Comparison of ENCODE assay signal across 21 mouse cellular contexts in genomic region chr13:38998958-38999357, GRCm38 (mm10). TPM values are rescaled to one million over a fixed set of nuclear protein-coding genes. Genes with fewer than 3 reads are reported as not detected.
DNase-seq lines count a peak whose midpoint lies in the region; ATAC-seq lines count a peak whose summit lies in the region.
"Had no signal": no experiment of that assay in that cellular context is flagged by ENCODE, and none has a peak within 500 bp of the region (broad histone marks: within the 10 kb centered on the region; RNA-seq: fewer than 3 reads in every experiment).

No protein-coding gene starts in this region.

- no peak overlapping the region for H3K9ac ChIP-seq in midbrain, embryonic 14.5 days (replicated peaks; ENCODE audit: low read length)
- no peak overlapping the region for H3K9ac ChIP-seq in midbrain, embryonic 15.5 days
- H3K9ac ChIP-seq in embryonic facial prominence, embryonic 11.5 days (replicated peaks; ENCODE audit: low read length) = no peak overlapping the region
- H3K9ac ChIP-seq: embryonic facial prominence, embryonic 12.5 days; forebrain, embryonic 12.5 days; hindbrain, embryonic 15.5 days had no signal

- H3K9me3 ChIP-seq in midbrain, embryonic 14.5 days (ENCODE audit: control insufficient read depth, low read length) = no peaks in the 10 kb centered on the region
- H3K9me3 ChIP-seq in midbrain, embryonic 15.5 days = no peaks in the 10 kb centered on the region
- no peaks in the 10 kb centered on the region for H3K9me3 ChIP-seq in embryonic facial prominence, embryonic 11.5 days (replicated peaks; ENCODE audit: control insufficient read depth, low read length)
- H3K9me3 ChIP-seq: embryonic facial prominence, embryonic 12.5 days; forebrain, embryonic 12.5 days; G1E; hindbrain, embryonic 15.5 days had no signal

- no peak overlapping the region for H3K27ac ChIP-seq in midbrain, embryonic 14.5 days (replicated peaks; ENCODE audit: low read depth, low read length)
- H3K27ac ChIP-seq in midbrain, embryonic 15.5 days = no peak overlapping the region
- no peak overlapping the region for H3K27ac ChIP-seq in embryonic facial prominence, embryonic 11.5 days (replicated peaks; ENCODE audit: low read depth, low read length)
- H3K27ac ChIP-seq: embryonic facial prominence, embryonic 12.5 days; forebrain, embryonic 12.5 days; heart, adult 2 months; hindbrain, embryonic 15.5 days had no signal

- no peaks in the 10 kb centered on the region for H3K4me1 ChIP-seq in midbrain, embryonic 14.5 days (ENCODE audit: control insufficient read depth, insufficient read depth, low read length)
- no peaks in the 10 kb centered on the region for H3K4me1 ChIP-seq in midbrain, embryonic 15.5 days
- no peaks in the 10 kb centered on the region for H3K4me1 ChIP-seq in embryonic facial prominence, embryonic 11.5 days (ENCODE audit: control insufficient read depth, insufficient read depth, low read length)
- H3K4me1 ChIP-seq: embryonic facial prominence, embryonic 12.5 days; forebrain, embryonic 12.5 days; hindbrain, embryonic 15.5 days had no signal

- H3K4me2 ChIP-seq in midbrain, embryonic 14.5 days (ENCODE audit: low read length) = no peak overlapping the region
- no peak overlapping the region for H3K4me2 ChIP-seq in midbrain, embryonic 15.5 days
- no peak overlapping the region for H3K4me2 ChIP-seq in embryonic facial prominence, embryonic 11.5 days (ENCODE audit: low read depth, low read length)
- H3K4me2 ChIP-seq: embryonic facial prominence, embryonic 12.5 days; forebrain, embryonic 12.5 days; heart, embryonic 11.5 days; hindbrain, embryonic 15.5 days had no signal

- DNase-seq in midbrain, embryonic 14.5 days = peak; percentile 41
- DNase-seq in ES-CJ7 (ENCODE audit: low read depth, low spot score) (peak; percentile 5), R1 (ENCODE audit: low read depth, low spot score) (peak; percentile 16)
- DNase-seq in embryonic facial prominence, embryonic 11.5 days (ENCODE audit: low spot score) = peak; percentile 40
- DNase-seq in kidney, adult 9 months = no peak
- DNase-seq in layer of hippocampus, adult 9-10 months (ENCODE audit: low spot score) = no peak
- no peak for DNase-seq in cerebellum, adult 11 months
- DNase-seq: adrenal gland, postnatal 14 days; cerebellum, adult 2 months; cerebellum, postnatal 10 days; gastrocnemius, postnatal 14 days; heart, adult 2 months; heart, postnatal 36 days had no signal

- no peak for ATAC-seq in midbrain, embryonic 14.5 days (ENCODE audit: low FRiP score, low TSS enrichment)
- no peak; the same call in 1 of the 2 replicates for ATAC-seq in midbrain, embryonic 15.5 days (replicated peaks)
- no peak for ATAC-seq in embryonic facial prominence, embryonic 11.5 days (replicated peaks; ENCODE audit: insufficient number of reproducible peaks, low FRiP score, low TSS enrichment, low read depth)
- ATAC-seq: activated CD4-positive, CD25-positive, alpha-beta regulatory T cell, adult 4 months; forebrain, embryonic 16.5 days had no signal

- H3K27me3 ChIP-seq in midbrain, embryonic 14.5 days (ENCODE audit: control insufficient read depth, insufficient read depth, low read length) = no peaks in the 10 kb centered on the region
- H3K27me3 ChIP-seq in midbrain, embryonic 15.5 days (replicated peaks) = no peaks in the 10 kb centered on the region
- no peaks in the 10 kb centered on the region for H3K27me3 ChIP-seq in embryonic facial prominence, embryonic 11.5 days (ENCODE audit: control insufficient read depth, insufficient read depth, low read length)
- H3K27me3 ChIP-seq: embryonic facial prominence, embryonic 12.5 days; forebrain, embryonic 12.5 days; hindbrain, embryonic 15.5 days had no signal

- no peaks in the 10 kb centered on the region for H3K36me3 ChIP-seq in midbrain, embryonic 14.5 days (ENCODE audit: control insufficient read depth, insufficient read depth, low read length)
- H3K36me3 ChIP-seq in midbrain, embryonic 15.5 days (replicated peaks) = no peaks in the 10 kb centered on the region
- H3K36me3 ChIP-seq in embryonic facial prominence, embryonic 11.5 days (replicated peaks; ENCODE audit: control insufficient read depth, insufficient read depth, low read depth, low read length) = no peaks in the 10 kb centered on the region
- H3K36me3 ChIP-seq: embryonic facial prominence, embryonic 12.5 days; forebrain, embryonic 12.5 days; G1E; hindbrain, embryonic 15.5 days had no signal

- 69% methylated on average over 9 of the region's 9 CpGs for WGBS in midbrain, embryonic 14.5 days
- WGBS in midbrain, embryonic 15.5 days = 68% methylated on average over 9 of the region's 9 CpGs
- WGBS in embryonic facial prominence, embryonic 11.5 days = 71% methylated on average over 9 of the region's 9 CpGs

- no peak overlapping the region for H3K4me3 ChIP-seq in midbrain, embryonic 14.5 days (replicated peaks; ENCODE audit: low read depth, low read length)
- no peak overlapping the region for H3K4me3 ChIP-seq in midbrain, embryonic 15.5 days
- no peak overlapping the region for H3K4me3 ChIP-seq in embryonic facial prominence, embryonic 11.5 days (ENCODE audit: low read depth, low read length)
- H3K4me3 ChIP-seq: embryonic facial prominence, embryonic 12.5 days; forebrain, embryonic 12.5 days; heart, adult 2 months; hindbrain, embryonic 15.5 days had no signal

RNA-seq across cellular contexts. Expression of gene Slc35b3, which starts 38.3 kb away (rescaled TPM):
- 37.1 and 38.2 TPM in 2 replicates for polyA plus RNA-seq in midbrain, embryonic 14.5 days (2014; fragmentation: Nextera tagmentation; extraction: Ambion mirVana)
- polyA plus RNA-seq in midbrain, embryonic 15.5 days (2015; fragmentation: Nextera tagmentation; extraction: Ambion mirVana) = 33.6 and 35.4 TPM in 2 replicates
- 30.6 and 35.1 TPM in 2 replicates for polyA plus RNA-seq in embryonic facial prominence, embryonic 11.5 days (2014; fragmentation: Nextera tagmentation; extraction: Ambion mirVana)

Comparison
In these comparisons a context has a peak if more than half of its experiments do, and no peak if none do; other contexts are left out.
1. DNase-seq: peak in midbrain, embryonic 14.5 days (single experiment), ES-CJ7 (single experiment), R1 (single experiment) and embryonic facial prominence, embryonic 11.5 days (single experiment); none in kidney, adult 9 months (single experiment), layer of hippocampus, adult 9-10 months (single experiment) and cerebellum, adult 11 months (single experiment).